Mouse (Mus musculus): Measurements from ENCODE around the gene Pvalb. TPM values are rescaled to one million over a fixed set of nuclear protein-coding genes. Genes with fewer than 3 reads are reported as not detected.
A peak's percentile ranks its signal among the peaks of the same experiment; 100 is the strongest.

The Pvalb gene
- 0.94 TPM in 1 of 2 replicates, not detected in the other for total RNA-seq (2021)
- long read RNA-seq, experiment 1, partial matches to known transcripts: 0 of 2 reads
- long read RNA-seq, experiment 1, other reads (novel, unspliced or antisense): 0 of 2 reads
- long read RNA-seq, experiment 2: 0 reads

DNA sequence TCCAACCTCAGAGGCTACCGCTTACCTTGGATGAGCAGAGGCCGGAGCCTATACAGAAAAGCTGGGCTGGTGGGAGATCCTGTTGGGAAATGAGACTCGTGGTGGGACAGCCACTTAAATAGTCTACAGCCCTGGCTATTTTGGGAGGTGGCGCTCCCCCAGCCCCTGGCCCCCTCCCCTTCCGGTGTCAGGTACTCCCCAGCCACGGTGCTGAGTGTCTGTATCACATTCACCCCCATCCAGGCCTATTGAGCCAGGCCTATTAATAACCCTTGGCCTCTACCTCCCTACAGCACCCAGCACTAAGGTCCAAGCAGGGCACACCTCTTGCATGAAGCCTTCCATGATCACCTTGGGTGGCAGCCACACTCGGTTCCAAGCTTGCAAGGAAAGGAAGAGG lies at the start of gene Pvalb:
Pvalb (minus strand) TSS at position 89 of the 400 bp plus-strand sequence.
- no peak for DNase-seq

DNA sequence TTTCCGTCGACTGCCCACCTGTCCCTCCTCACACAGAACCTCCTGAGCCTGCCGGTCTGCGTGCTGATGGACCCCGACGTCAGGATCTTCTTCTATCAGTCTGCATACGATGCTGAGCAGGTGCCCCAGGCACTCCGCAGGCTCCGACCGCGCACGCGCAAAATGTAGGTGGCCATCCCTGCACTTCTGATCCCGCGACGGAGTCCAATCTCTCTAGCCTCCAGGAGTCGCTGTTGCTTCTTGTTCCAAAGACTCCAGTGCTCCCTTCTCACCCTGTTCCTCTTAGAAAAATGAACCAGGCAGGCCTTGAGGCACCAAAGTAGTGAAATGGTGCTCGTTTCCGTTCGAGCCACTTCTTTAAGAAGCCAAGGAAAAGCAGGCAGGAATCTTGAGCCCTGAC lies 48.6 kb upstream of the Pvalb start:
- peak; percentile 78 for DNase-seq

DNA sequence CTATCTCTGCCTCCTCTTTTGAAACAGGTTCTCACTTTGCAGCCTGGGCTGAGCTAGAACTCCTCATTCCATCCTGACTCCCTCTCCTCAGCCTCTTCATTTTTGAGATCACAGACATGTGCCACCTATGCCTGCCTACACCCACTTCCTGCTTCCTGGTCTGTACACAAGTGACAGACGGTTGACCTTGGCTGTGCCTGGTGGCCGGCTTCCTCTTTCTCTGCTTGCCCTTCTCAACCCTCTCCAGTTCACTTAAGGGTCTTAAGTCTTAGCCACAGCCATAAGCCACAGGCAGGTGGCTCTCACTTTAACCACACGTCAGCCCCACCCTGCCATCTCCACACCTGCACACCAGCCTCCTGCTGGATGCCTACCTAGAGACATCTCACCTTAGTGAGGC lies 42.2 kb upstream of the Pvalb start:
- DNase-seq: no peak

DNA sequence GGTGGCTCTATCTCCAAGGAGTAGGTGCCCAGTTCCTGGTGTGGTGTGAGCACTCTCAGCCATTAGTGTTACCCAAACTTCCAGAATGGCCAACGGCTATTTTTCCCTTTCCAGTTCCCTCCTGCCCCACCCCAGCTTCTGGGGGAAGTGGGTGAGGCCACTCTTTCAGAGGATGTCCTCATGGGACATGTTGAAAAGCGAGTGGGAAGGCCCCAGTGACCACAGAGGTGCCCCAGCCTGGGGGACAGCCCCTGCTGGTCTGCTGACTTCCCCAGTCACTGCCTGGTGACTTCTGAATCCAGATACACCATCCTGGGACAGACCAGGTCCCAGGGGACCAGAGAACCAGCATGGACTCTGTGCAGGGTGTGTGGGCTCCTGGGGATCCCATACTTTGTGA lies 41.5 kb upstream of the Pvalb start:
- DNase-seq: no peak

DNA sequence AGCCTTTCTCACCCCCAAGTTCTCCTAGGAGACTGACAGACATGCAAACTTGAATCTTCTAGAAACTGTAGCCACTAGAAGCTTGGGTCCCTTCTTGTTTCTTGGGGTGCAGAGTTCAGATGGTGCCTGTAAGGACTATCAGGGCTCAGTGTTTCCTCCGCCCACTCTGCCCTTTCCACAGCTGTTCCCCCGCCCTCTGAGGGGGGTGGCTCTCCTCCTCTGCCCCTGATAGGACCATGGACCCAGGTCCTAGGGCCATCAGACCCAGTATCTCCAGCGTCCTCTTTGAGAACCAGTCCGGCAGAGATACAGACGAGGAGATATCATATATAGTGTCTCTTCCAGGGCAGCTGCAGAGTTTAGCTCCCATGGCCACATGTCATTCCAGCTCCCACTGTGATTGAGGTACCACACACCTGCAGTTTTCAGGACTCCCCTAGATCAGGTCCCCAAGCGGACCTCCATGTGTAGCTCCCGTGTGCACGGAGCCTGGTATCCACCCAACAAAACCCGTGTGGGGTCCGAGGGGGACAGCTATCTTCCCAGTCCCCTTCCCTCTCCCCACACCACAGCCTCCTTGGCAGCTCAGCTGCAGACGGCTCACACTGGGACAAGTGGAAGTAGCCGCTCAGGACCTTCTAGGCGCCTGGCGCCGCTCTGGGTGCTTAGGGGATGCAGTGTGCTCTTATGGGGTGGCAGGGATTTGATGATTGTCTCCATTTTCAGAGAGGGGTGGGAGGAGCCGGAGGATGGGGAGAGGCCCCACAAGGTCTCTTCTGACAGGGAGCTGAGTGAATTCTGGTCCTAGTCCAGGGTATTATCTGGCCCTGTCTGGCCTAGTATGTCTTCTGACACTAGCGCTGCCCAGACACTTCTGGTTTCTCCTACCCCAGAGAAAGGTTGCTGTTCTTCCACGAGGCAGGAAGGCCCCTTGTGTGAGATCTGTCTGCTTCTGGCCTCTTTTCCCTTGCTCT lies 40.2 kb upstream of the Pvalb start:
- no peak for DNase-seq

DNA sequence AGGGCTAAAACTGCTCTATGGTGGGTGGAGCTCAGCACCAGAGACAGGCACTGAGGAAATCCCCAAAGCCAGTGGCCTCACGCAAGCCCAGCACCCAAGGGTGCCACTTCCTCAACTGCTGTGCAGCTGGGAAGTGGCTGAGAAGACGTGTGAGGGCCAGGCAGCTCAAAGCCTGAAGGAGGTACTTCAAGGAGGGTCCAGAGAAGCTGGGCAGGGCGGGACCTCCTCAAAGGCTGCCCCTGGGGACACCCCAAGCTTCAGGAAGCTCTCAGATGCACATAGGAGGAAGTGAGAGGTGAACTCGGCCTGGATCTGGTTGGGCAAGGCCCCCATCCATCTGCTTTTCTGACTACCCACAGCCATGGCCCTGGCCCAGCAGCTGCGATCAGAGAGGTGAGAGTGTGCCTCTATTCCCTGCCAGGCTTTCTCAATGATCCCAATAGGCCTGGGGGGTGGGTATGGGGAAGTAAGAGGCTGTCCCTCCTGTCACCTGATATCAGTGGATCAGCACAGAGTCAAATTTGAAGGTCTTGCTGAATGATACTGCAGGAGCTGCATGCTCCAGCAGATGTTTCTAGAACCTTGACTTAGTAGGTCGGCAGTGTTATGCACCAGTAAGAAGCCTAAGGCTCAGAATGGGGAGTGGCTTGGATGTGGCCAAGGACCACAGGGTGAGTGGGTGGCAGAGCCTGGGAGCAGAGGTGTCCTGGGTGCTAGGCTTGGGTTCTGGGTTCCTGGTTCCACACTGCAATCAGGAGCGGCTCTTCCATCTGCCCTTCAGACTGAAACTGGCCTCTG lies 38.7 kb upstream of the Pvalb start, which contains the start of gene Ncf4:
Ncf4 (plus strand) TSS at position 107 of the 798 bp plus-strand sequence.
- no peak for DNase-seq

DNA sequence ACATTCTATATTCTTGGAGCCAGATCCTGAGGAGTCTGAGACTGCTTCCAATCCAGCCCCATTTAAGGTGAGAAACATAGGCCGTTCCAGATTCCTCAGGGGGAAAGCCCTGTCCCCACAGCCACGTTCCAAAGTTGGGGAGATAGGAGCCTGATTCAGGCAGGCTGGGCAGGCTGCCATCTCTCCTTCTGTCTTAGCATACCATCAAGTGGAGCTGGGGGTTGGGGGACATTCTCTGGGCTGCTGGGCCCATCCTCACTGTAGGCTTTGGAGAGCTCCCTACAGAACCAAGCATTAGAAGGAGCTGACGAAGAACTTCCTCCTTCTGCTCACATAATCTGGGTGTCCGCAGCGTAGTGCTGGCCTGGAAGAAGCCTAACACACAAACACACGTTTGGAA lies 37.6 kb upstream of the Pvalb start:
- DNase-seq: no peak

DNA sequence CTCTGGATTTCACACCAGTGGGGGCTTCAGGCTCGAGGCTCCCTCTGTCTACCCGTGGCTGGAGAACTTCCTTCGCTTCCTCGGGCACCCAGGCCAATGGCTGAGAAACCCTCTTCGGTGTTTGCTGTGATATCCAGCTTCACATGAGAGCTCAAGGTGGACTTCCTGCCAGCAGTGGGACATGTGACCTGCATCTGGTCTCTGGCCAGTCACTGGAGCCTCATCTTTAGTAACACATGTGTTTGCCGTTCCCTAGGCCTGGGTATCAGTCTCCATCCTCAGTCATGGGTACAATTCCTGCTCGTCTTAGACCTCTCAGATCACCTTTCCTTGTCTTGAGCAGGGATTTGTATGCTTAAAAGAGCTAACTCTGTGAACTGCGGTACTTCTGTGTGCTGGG lies 36.9 kb upstream of the Pvalb start:
- DNase-seq: no peak

DNA sequence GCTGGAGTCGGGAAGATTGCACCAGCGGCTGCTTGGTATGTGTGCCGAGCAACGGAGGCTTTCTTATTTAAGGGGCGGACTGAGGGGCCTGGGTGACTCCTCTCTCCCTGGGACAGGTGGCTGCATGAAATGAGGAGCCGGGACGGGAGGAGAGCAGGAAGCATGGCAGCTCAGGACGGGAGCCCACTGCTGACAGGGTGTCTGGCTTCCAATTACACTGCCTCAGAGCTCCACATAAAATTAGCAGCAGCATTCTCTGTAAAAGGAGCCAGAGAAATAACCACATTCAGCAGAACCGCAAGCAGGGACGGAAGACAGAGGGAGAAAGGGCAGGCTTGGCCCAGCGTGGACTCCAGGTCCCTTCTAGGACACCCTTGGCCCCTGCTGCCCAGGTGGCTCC lies 35.1 kb upstream of the Pvalb start:
- DNase-seq: no peak

DNA sequence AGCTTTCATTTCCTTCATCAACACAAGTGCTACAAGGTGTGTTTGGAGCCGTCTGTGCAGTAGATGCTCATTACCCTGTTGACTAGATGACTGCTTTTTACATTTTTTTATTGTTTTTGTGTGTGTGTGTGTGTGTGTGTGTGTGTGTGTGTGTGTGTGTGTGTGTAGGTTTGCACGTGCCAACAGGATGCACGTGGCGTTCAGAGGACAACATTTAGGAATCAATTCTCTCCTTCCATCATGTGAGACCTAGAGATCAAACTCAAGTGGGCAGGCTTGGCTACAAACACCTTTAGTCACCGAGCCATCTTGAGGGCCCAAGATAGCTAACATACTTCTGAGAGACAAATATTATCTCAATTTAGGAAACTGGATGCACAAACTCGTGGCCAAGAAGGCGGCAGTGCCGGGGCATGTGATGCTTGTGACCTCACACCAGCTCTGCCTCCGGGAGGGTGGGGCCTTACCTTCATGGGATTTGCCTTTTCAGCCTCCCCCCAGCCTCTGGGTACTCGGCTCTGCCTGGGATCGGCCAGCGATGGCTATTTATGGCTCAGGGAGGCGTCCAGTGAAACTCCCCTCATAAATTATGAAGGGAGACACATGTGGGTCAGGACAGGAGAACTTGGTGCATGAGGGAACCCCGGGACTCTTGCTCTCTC lies 33.9 kb upstream of the Pvalb start:
- peak; percentile 24 for DNase-seq

DNA sequence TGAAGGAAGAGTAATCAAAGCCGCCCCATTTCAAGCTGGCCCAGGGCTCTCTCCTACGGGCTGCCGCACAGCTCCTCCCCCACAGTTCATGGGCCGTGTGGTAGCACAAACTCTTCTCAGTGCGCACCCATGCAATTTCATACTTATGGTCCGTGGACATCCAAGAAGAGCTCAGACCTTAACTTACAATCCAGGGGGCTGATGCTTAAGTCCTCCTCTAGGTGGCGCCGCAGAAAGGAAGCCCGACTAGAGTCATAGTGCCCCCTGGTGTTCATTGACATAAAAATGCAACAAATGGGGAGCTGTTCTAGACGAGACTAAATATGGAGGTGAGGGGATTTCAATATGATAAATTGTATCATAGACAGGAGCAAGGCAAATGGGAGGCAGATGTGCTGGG lies 33.3 kb upstream of the Pvalb start:
- DNase-seq: peak; percentile 83

DNA sequence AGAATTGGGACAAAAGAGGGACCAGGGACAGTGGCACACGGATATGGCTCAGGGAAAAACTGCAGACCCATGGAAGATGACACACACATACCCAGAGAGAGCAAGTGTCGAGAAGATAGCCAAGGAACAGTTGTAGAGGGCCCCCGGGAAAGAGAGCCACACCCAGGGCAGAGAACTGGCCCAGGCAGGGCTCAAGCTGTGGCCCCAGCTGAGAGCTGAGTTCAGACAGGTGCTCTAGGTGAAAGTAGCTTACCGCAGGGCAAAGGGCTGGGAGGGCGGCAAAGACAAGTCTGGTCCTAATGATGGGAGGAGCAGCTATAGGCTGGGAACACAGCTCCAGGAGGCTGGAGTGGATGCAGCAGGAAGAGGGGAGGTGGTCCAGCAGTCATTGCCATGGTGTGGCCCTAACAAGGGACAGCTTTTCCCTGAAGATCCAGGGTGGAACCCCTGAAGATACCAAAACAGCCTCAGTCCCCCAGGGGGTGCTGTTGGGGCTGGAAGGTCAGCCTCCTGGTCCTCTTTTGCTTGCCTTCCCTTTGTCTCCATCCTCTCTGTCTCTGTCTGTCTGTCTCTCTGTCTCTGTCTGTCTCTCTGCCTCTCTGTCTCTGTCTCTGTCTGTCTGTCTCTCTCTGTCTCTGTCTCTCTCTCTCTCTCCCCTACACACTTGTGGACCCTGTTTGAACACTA lies 28.8 kb upstream of the Pvalb start:
- no peak for DNase-seq

DNA sequence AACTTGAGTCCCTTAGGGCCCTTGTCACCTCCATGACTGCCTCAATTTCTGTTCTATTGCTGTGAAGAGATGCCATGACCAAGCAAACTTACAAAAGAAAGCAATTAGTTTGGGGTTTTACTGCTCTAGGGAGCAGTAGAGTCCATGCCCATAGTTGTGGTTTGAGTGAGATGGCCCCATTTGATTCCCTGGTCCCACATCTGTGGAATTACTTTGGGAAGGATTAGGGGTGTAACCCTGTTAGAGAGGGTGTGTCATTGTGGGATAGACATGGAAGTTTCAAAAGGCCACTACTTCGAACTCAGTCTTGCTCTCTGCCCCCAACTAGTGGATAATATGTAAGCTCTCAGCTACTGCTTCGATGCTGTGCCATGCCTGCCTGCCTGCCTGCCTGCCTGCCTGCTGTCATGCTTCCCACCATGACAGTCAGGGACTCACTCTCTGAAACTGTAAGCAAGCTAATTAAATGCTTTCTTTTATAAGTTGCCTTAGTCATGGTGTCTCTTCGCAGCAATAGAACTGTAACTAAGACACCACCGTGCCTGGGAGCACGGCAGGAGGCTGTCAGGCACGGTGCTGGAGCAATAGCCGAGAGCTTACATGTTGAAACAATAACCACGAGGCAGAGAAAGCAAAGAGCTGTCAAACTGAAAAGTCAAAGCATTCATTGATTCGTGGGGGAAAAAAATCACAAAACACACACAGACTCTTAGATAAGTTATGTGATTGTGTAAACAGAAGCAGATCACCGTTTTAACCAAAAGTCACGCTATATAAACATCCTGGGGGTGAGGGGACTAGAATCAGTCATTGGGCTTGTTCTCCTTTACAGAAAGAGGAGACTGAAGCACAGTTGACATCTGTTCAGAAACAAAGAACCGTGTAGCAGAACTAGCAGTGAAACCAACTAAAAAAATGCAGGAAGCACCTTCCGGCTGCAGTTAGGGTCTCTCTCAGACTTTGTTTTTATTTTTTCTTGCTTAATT lies 25.4 kb upstream of the Pvalb start:
- no peak for DNase-seq

DNA sequence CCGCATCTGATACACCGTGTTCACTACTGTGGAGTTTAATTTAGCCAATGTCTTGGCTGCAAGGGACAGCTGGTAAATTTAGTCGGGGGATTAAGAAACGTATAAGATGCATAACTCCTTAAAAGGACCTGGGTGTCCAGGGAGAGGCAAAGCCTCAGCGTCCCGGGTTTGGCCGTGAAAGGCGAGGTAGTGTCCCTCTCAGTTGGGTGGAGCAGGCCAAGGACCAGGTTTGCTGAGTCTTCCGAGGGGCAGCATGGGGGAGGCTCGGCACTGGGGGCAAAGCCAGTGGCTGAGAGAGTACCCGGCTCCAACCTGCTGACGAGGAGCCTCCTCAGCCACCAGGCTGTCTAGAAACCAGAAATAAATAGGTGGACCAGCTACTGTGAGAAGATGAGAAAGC lies 21.6 kb upstream of the Pvalb start:
- DNase-seq: no peak

DNA sequence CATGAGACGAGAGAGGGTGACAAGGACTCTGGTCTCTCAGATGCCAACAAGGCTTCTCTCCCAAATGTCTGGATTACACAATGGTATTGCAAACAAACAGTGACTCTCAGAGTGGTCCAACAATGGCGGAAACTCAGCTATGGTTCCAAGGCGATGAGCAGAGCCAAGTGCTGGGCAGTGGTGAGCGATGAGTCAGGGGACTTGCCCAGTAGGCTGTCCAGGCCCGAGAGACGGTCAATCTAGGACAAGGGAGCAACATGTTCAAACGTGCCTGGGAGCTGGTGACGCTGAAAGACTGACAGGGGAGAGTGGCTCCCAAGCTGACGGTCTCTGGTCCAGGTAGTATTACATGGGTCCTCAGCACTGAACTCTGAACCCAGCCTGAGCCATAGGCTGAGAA lies 9.1 kb upstream of the Pvalb start:
- DNase-seq: no peak

DNA sequence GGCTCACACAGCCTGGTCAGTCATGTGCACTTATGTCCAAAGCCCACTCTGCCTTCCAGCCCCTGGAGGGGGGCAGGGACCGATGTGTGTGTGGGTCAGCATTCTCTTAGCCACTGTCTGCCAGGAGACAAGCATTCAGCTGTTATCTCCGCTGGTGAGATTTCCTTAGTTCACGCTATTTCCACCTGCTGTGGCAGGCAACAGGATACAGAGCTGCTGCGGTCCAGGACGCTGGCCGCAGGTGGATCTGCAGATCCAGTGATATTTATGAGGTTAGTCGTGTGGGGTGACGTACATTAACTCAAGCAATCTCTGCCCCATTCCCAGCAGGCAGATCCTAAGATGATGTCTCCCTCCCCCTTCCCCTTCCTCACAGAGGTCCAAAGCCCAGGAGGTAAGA lies 5.2 kb upstream of the Pvalb start:
- DNase-seq: no peak

DNA sequence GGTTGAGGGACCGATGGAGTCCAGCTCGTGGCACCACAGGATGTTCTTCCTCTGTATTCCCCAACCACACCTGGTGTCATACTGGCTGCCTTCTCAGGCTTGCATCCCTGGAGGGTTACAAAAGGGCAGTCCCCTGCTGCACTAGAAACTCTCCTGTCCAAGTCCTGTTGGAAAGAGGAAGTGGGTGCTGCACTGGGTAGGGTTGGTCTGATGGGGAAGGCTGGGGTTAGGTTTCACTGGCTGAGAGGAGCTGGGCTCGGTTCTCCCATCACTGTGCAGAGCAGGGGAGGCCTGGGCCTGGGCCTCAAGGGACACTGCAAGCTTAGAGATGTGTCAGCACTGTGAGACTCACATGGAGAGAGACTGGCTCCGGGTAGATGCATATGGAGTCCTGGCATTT lies 4.0 kb upstream of the Pvalb start:
- no peak for DNase-seq

DNA sequence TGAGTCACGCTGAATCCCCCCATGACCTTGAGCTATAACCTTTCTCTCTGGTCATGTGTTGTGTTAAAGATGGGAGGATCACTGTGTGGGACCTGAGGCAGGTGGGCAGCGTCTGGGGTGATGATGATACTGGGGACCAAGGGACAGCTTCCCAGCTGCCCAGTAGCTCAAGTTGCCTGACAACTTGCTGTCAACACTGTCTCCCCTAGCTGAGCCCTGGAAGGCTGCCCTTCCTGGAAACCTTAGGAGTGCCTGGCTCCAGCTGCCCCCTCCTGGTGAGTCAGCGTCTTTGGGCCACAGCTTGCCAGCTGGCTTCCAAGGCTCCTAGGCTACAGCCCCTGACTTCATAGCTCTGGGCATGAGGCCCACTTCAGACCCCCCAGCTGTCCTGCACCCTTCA lies 1.0 kb downstream of the Pvalb start:
- peak; percentile 49 for DNase-seq

DNA sequence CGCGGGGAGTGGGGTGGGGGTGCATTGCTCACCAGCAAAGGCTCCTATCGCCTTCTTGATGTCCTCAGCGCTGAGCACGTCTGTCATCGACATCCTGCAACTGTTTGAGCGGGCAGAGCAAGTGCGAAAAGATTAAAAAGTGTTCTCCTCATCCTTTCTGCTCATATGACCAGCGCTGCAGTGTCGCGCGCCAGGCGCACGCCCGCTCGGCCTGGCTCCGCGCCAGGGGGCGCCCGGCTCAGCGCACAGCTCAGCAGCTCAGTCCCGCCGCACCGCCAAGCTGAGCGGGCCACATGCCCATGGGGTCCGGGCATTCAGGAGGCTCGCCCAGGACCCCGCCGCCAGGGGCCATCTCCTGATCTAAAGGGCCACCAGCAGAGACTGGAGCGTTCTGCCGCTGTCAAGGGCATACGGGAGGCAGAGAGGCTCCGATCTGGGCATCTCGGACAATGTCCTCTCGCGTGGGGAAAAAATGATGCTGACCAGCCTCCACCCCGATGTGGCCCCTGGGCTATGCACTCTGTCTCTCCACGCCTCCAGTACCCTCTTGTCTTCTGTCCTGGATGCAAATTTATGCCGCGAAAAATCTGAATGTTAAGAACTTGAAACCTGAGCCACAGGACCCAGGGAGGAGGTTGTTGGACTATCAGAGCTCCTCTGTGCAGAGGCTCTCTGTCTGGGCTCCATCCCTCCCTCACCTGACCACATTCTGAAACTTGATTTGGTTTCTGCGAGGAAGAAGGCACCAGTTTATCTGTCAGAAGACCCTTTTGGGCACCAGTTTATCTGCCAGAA lies 1.9 kb downstream of the Pvalb start:
- peak; percentile 58 for DNase-seq
